Mouse (Mus musculus): Measurements from ENCODE around the gene Ctnnd2. TPM values are rescaled to one million over a fixed set of nuclear protein-coding genes. Genes with fewer than 3 reads are reported as not detected.

The Ctnnd2 gene
- polyA plus RNA-seq, 1 experiment from 2014 or later: 3.8 TPM

DNA sequence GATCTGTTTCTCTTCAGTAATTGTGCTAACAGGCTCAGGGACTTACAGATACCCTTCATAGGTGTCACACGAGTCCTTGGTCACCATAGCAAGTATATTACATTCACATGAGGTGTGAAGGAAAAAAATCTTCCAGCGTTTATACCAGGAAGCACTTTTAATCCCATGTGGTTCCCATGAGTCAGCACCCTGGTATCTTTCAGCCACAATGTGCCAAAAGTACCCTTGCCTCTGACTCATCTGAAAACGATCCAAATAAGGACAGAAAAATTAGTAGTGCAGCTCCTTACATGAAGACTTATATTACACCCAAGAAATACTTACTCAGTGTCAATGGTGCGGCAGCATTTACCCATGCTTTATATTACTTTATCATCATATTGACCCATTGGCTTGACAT is 104.3 kb downstream of the Ctnnd2 start:
- 87% methylated on average over 4 of the region's 4 CpGs for WGBS
- no peaks in the 10 kb centered on the region for H3K27me3 ChIP-seq (replicated peaks; ENCODE audit: control insufficient read depth, insufficient read depth, low read length)
- H3K4me2 ChIP-seq (ENCODE audit: low read length): no peak overlapping the region
- no peak overlapping the region for H3K9ac ChIP-seq (ENCODE audit: low read length)
- no peak overlapping the region for H3K27ac ChIP-seq (ENCODE audit: low read depth)
- H3K4me1 ChIP-seq (replicated peaks; ENCODE audit: control insufficient read depth, insufficient read depth, low read length): no peaks in the 10 kb centered on the region
- H3K36me3 ChIP-seq (ENCODE audit: control insufficient read depth, insufficient read depth, low read length): no peaks in the 10 kb centered on the region
- H3K9me3 ChIP-seq (ENCODE audit: control insufficient read depth, low read length): no peaks in the 10 kb centered on the region
- ATAC-seq (replicated peaks; ENCODE audit: low FRiP score, low TSS enrichment, low read depth) (no peak), DNase-seq (ENCODE audit: low spot score) (no peak)
- no peak overlapping the region for H3K4me3 ChIP-seq (ENCODE audit: low read depth, low read length)

DNA sequence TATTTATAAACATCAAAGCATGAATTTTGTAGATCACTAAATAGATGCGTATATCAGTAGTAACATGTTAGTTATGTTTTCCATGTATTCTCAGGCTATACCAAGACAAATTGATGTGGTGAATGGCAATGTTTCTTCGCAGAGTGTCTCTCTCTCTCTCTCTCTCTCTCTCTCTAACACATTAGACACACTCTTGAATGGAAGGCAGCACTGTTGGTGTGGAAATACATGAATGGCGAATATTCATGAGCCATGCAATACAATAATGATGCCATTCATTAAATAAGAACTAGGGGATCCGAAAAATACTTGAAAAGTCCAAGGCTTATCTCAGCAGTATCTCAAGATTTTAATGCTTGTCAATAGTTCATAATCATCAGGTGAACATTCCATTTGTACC is 106.2 kb downstream of the Ctnnd2 start:
- Histone ChIP-seq H3K4me3 (ENCODE audit: low read depth, low read length) (no peak overlapping the region), H3K4me2 (ENCODE audit: low read length) (no peak overlapping the region), H3K27me3 (replicated peaks; ENCODE audit: control insufficient read depth, insufficient read depth, low read length) (no peaks in the 10 kb centered on the region), H3K36me3 (ENCODE audit: control insufficient read depth, insufficient read depth, low read length) (no peaks in the 10 kb centered on the region), H3K4me1 (replicated peaks; ENCODE audit: control insufficient read depth, insufficient read depth, low read length) (no peaks in the 10 kb centered on the region), H3K9me3 (ENCODE audit: control insufficient read depth, low read length) (no peaks in the 10 kb centered on the region), H3K27ac (ENCODE audit: low read depth) (no peak overlapping the region), H3K9ac (ENCODE audit: low read length) (no peak overlapping the region)
- ATAC-seq (replicated peaks; ENCODE audit: low FRiP score, low TSS enrichment, low read depth) (no peak), DNase-seq (ENCODE audit: low spot score) (no peak)
- 90% methylated on average over 4 of the region's 4 CpGs for WGBS

- peak overlapping the region; percentile 22; the same call in 1 of the 2 replicates for H3K4me2 ChIP-seq (ENCODE audit: low read length)
- no peak for DNase-seq (ENCODE audit: low spot score)
- ATAC-seq (replicated peaks; ENCODE audit: low FRiP score, low TSS enrichment, low read depth): no peak
Observed at GRCm38 (mm10) chr15:30285572-30286244, 113.3 kb downstream of the Ctnnd2 start.

DNA sequence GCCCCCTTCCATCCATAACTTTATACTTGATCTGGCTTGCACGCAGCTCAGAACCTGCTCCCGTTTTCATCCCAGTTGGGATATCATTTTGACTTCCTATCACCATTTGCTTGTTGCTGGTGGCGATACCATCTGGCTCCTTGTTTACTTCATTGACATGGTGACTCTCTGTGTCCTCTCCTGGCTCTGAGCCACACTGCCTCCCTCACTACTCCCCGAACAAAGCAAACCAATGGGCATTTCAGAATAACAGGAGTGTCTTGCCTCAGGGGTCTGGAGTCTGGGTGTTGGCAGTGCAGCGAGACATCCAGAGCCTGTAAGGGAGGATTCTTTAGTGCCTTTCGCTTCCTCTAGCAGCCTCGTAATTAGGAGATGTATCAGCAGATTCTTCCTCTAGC is 113.9 kb downstream of the Ctnnd2 start:
- Histone ChIP-seq H3K36me3 (ENCODE audit: control insufficient read depth, insufficient read depth, low read length) (no peaks in the 10 kb centered on the region), H3K9me3 (ENCODE audit: control insufficient read depth, low read length) (no peaks in the 10 kb centered on the region), H3K27ac (ENCODE audit: low read depth) (no peak overlapping the region), H3K9ac (ENCODE audit: low read length) (no peak overlapping the region), H3K4me2 (ENCODE audit: low read length) (peak overlapping the region; percentile 22; the same call in 1 of the 2 replicates), H3K4me3 (ENCODE audit: low read depth, low read length) (no peak overlapping the region), H3K27me3 (replicated peaks; ENCODE audit: control insufficient read depth, insufficient read depth, low read length) (no peaks in the 10 kb centered on the region), H3K4me1 (replicated peaks; ENCODE audit: control insufficient read depth, insufficient read depth, low read length) (no peaks in the 10 kb centered on the region)
- ATAC-seq (replicated peaks; ENCODE audit: low FRiP score, low TSS enrichment, low read depth): no peak
- no peak for DNase-seq (ENCODE audit: low spot score)
- 81% methylated on average over 7 of the region's 7 CpGs for WGBS

More at GRCm38 (mm10) chr15:30285572-30286244, 113.3 kb downstream of the Ctnnd2 start:
- H3K27ac ChIP-seq (ENCODE audit: low read depth): no peak overlapping the region
- no peaks in the 10 kb centered on the region for H3K9me3 ChIP-seq (ENCODE audit: control insufficient read depth, low read length)
- H3K4me1 ChIP-seq (replicated peaks; ENCODE audit: control insufficient read depth, insufficient read depth, low read length): no peaks in the 10 kb centered on the region
- H3K36me3 ChIP-seq (ENCODE audit: control insufficient read depth, insufficient read depth, low read length): no peaks in the 10 kb centered on the region
- no peak overlapping the region for H3K9ac ChIP-seq (ENCODE audit: low read length)
- no peaks in the 10 kb centered on the region for H3K27me3 ChIP-seq (replicated peaks; ENCODE audit: control insufficient read depth, insufficient read depth, low read length)
- 46% methylated on average over 15 of the region's 15 CpGs for WGBS
- no peak overlapping the region for H3K4me3 ChIP-seq (ENCODE audit: low read depth, low read length)

GRCm38 (mm10) chr15:30302824-30303223 is 130.4 kb downstream of the Ctnnd2 start:
- no peaks in the 10 kb centered on the region for H3K36me3 ChIP-seq (ENCODE audit: control insufficient read depth, insufficient read depth, low read length)
- no peak for DNase-seq (ENCODE audit: low spot score)
- no peak overlapping the region for H3K4me3 ChIP-seq (ENCODE audit: low read depth, low read length)
- WGBS: 76% methylated on average over 2 of the region's 2 CpGs
- H3K9ac ChIP-seq (ENCODE audit: low read length): no peak overlapping the region
- no peaks in the 10 kb centered on the region for H3K4me1 ChIP-seq (replicated peaks; ENCODE audit: control insufficient read depth, insufficient read depth, low read length)
- H3K9me3 ChIP-seq (ENCODE audit: control insufficient read depth, low read length): peaks cover 7% of the 10 kb centered on the region; the same call in 1 of the 2 replicates
- no peak overlapping the region for H3K27ac ChIP-seq (ENCODE audit: low read depth)
- no peaks in the 10 kb centered on the region for H3K27me3 ChIP-seq (replicated peaks; ENCODE audit: control insufficient read depth, insufficient read depth, low read length)
- ATAC-seq (replicated peaks; ENCODE audit: low FRiP score, low TSS enrichment, low read depth): no peak
- no peak overlapping the region for H3K4me2 ChIP-seq (ENCODE audit: low read length)

DNA sequence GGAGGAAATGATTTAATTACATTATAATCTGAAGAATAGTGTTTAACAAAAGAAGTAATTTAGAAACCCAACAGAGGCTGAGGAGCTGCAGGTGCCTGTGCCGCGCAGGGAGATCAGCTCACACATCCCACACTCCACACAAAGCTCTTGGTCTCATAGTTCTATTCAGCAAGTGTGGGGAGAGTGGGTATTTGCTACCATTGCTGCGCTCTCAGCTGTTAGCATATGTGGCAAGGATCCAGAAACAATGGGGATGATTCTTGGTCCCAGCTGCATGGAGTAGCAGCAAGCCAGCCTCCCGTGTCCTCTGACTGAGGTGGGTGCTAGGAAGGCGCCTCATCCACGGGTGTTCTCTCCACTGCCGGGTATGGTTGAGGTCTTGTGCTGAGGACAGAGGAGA is 134.0 kb downstream of the Ctnnd2 start:
- H3K4me3 ChIP-seq (ENCODE audit: low read depth, low read length): no peak overlapping the region
- no peak overlapping the region for H3K27ac ChIP-seq (ENCODE audit: low read depth)
- no peaks in the 10 kb centered on the region for H3K36me3 ChIP-seq (ENCODE audit: control insufficient read depth, insufficient read depth, low read length)
- 94% methylated on average over 7 of the region's 7 CpGs for WGBS
- no peaks in the 10 kb centered on the region for H3K27me3 ChIP-seq (replicated peaks; ENCODE audit: control insufficient read depth, insufficient read depth, low read length)
- H3K9me3 ChIP-seq (ENCODE audit: control insufficient read depth, low read length): 0 out of 2 replicates have a peak, but pooled peaks cover 4% of the 10 kb centered on the region
- H3K4me2 ChIP-seq (ENCODE audit: low read length): no peak overlapping the region
- DNase-seq (ENCODE audit: low spot score): no peak
- H3K9ac ChIP-seq (ENCODE audit: low read length): no peak overlapping the region
- H3K4me1 ChIP-seq (replicated peaks; ENCODE audit: control insufficient read depth, insufficient read depth, low read length): no peaks in the 10 kb centered on the region
- no peak for ATAC-seq (replicated peaks; ENCODE audit: low FRiP score, low TSS enrichment, low read depth)

DNA sequence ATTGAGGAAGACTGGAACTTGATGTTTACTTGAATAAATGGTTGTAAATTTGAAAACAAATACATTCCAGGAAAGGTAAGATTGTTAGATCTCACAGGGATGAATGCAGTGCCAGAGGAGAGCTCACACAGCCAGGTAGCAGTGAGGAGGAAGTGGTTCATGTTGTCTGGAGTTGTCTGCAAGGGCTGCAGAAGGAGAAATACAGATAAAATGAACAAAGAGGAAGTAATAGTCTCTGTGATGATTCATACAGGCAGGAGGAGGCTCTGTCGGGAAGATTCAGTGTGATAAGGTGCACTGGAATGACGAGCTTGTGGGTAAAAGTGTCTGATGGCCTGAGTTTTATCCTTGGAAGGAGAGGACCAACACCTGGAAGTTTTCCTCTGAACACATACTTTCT is 150.2 kb downstream of the Ctnnd2 start:
- DNase-seq (ENCODE audit: low spot score) (no peak), ATAC-seq (replicated peaks; ENCODE audit: low FRiP score, low TSS enrichment, low read depth) (no peak)
- H3K9ac ChIP-seq (ENCODE audit: low read length): no peak overlapping the region
- 44% methylated on average over 2 of the region's 2 CpGs for WGBS
- no peaks in the 10 kb centered on the region for H3K36me3 ChIP-seq (ENCODE audit: control insufficient read depth, insufficient read depth, low read length)
- H3K9me3 ChIP-seq (ENCODE audit: control insufficient read depth, low read length): no peaks in the 10 kb centered on the region
- no peaks in the 10 kb centered on the region for H3K4me1 ChIP-seq (replicated peaks; ENCODE audit: control insufficient read depth, insufficient read depth, low read length)
- no peak overlapping the region for H3K27ac ChIP-seq (ENCODE audit: low read depth)
- H3K4me2 ChIP-seq (ENCODE audit: low read length): no peak overlapping the region
- H3K27me3 ChIP-seq (replicated peaks; ENCODE audit: control insufficient read depth, insufficient read depth, low read length): no peaks in the 10 kb centered on the region
- H3K4me3 ChIP-seq (ENCODE audit: low read depth, low read length): no peak overlapping the region

GRCm38 (mm10) chr15:30333336-30334310 is 161.2 kb downstream of the Ctnnd2 start:
- no peak overlapping the region for H3K4me2 ChIP-seq (ENCODE audit: low read length)
- no peak for DNase-seq (ENCODE audit: low spot score)
- H3K4me1 ChIP-seq (replicated peaks; ENCODE audit: control insufficient read depth, insufficient read depth, low read length): no peaks in the 10 kb centered on the region
- H3K27ac ChIP-seq (ENCODE audit: low read depth): no peak overlapping the region
- no peaks in the 10 kb centered on the region for H3K9me3 ChIP-seq (ENCODE audit: control insufficient read depth, low read length)
- no peaks in the 10 kb centered on the region for H3K36me3 ChIP-seq (ENCODE audit: control insufficient read depth, insufficient read depth, low read length)
- H3K27me3 ChIP-seq (replicated peaks; ENCODE audit: control insufficient read depth, insufficient read depth, low read length): no peaks in the 10 kb centered on the region
- ATAC-seq (replicated peaks; ENCODE audit: low FRiP score, low TSS enrichment, low read depth): no peak
- no peak overlapping the region for H3K4me3 ChIP-seq (ENCODE audit: low read depth, low read length)
- H3K9ac ChIP-seq (ENCODE audit: low read length): no peak overlapping the region
- WGBS: 73% methylated on average over 2 of the region's 2 CpGs
